Mouse (Mus musculus): ENCODE measurements at regions not wholly inside any gene's neighbourhood (a gene's known extent, or its start where the extent isn't known, plus 50 kb on each side); places are given as distances from the start of the nearest gene placed in this dataset.

DNA sequence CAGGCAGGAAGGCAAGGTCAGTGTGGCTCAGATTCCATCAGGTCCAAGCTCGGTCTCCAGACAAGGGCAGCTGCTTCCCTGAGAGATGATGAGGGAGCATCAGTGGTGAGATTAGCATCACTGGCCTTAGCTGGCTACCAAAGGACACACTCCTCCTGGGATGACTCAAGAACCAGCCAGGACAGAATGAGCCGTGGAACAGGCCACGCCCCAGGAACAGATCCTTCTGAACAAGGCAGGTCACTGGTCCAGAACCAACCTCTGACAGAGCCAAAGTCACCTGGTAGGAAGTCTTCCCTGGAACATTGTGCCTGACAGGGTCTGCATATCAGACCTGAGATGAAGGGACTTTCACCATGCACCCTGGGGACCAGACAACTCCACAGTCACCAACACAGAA lies 152.0 kb downstream of the Tomm20 start:
- no peak overlapping the region for H3K27ac ChIP-seq (ENCODE audit: low read length)
- H3K4me1 ChIP-seq (ENCODE audit: control insufficient read depth, insufficient read depth, low read length): peaks cover 7% of the 10 kb centered on the region
- no peak for ATAC-seq (ENCODE audit: insufficient read depth, low FRiP score)
- no peaks in the 10 kb centered on the region for H3K9me3 ChIP-seq (replicated peaks; ENCODE audit: control insufficient read depth, low read length)
- no peaks in the 10 kb centered on the region for H3K36me3 ChIP-seq (ENCODE audit: control insufficient read depth, insufficient read depth, low read length)
- H3K27me3 ChIP-seq (ENCODE audit: control insufficient read depth, insufficient read depth, low read length): no peaks in the 10 kb centered on the region
- H3K4me2 ChIP-seq (ENCODE audit: low read depth, low read length): no peak overlapping the region
- no peak overlapping the region for H3K9ac ChIP-seq (ENCODE audit: low read length)
- H3K4me3 ChIP-seq (replicated peaks; ENCODE audit: low read length): no peak overlapping the region
- 75% methylated on average over 3 of the region's 3 CpGs for WGBS

- 58% methylated on average over 4 of the region's 4 CpGs for WGBS
- no peak overlapping the region for H3K4me2 ChIP-seq (ENCODE audit: low read depth, low read length)
- peaks cover 11% of the 10 kb centered on the region for H3K4me1 ChIP-seq (ENCODE audit: control insufficient read depth, insufficient read depth, low read length)
- H3K27ac ChIP-seq (ENCODE audit: low read length): no peak overlapping the region
- H3K36me3 ChIP-seq (ENCODE audit: control insufficient read depth, insufficient read depth, low read length): no peaks in the 10 kb centered on the region
- no peak for ATAC-seq (ENCODE audit: insufficient read depth, low FRiP score)
- no peak overlapping the region for H3K9ac ChIP-seq (ENCODE audit: low read length)
- H3K4me3 ChIP-seq (replicated peaks; ENCODE audit: low read length): no peak overlapping the region
- H3K9me3 ChIP-seq (replicated peaks; ENCODE audit: control insufficient read depth, low read length): no peaks in the 10 kb centered on the region; the same call in 1 of the 2 replicates
- H3K27me3 ChIP-seq (ENCODE audit: control insufficient read depth, insufficient read depth, low read length): no peaks in the 10 kb centered on the region
Observed at GRCm38 (mm10) chr8:126791069-126791468, 154.6 kb downstream of the Tomm20 start.

- Histone ChIP-seq H3K9ac (ENCODE audit: low read length) (no peak overlapping the region), H3K4me2 (ENCODE audit: low read depth, low read length) (no peak overlapping the region), H3K27ac (ENCODE audit: low read length) (no peak overlapping the region), H3K4me3 (replicated peaks; ENCODE audit: low read length) (no peak overlapping the region), H3K27me3 (ENCODE audit: control insufficient read depth, insufficient read depth, low read length) (no peaks in the 10 kb centered on the region), H3K9me3 (replicated peaks; ENCODE audit: control insufficient read depth, low read length) (no peaks in the 10 kb centered on the region; the same call in 1 of the 2 replicates), H3K36me3 (ENCODE audit: control insufficient read depth, insufficient read depth, low read length) (no peaks in the 10 kb centered on the region), H3K4me1 (ENCODE audit: control insufficient read depth, insufficient read depth, low read length) (peaks cover 11% of the 10 kb centered on the region)
- WGBS: 92% methylated on average over 9 of the region's 9 CpGs
- no peak for ATAC-seq (ENCODE audit: insufficient read depth, low FRiP score)
Observed at GRCm38 (mm10) chr8:126790214-126790613, 155.4 kb downstream of the Tomm20 start.

DNA sequence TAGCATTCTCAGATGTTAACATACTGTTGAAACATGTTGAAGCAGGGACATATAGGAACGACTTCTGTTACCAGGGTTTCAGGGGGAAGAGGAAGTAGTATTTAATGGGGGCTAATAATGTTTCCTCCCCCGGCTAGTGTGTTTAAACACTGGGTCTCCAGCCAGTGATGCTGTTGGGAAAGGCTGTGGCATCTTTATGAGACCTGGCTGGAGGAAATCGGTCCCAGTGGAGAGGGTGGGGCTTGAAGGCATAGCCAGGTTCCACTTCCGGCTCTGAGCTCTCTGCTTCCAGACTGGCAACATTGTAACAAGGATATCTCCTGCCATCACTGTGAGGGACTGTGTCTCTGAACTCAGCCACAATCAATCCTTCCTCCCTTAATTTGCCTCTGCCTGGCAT lies 156.6 kb downstream of the Tomm20 start:
- Histone ChIP-seq H3K36me3 (ENCODE audit: control insufficient read depth, insufficient read depth, low read length) (no peaks in the 10 kb centered on the region), H3K4me3 (replicated peaks; ENCODE audit: low read length) (no peak overlapping the region), H3K4me2 (ENCODE audit: low read depth, low read length) (no peak overlapping the region), H3K27me3 (ENCODE audit: control insufficient read depth, insufficient read depth, low read length) (no peaks in the 10 kb centered on the region), H3K4me1 (ENCODE audit: control insufficient read depth, insufficient read depth, low read length) (peaks cover 11% of the 10 kb centered on the region), H3K9ac (ENCODE audit: low read length) (no peak overlapping the region), H3K9me3 (replicated peaks; ENCODE audit: control insufficient read depth, low read length) (no peaks in the 10 kb centered on the region; the same call in 1 of the 2 replicates), H3K27ac (ENCODE audit: low read length) (peak overlapping the region; percentile 44)
- WGBS: 26% methylated on average over 4 of the region's 4 CpGs
- no peak for ATAC-seq (ENCODE audit: insufficient read depth, low FRiP score)

- Histone ChIP-seq H3K9me3 (replicated peaks; ENCODE audit: control insufficient read depth, low read length) (no peaks in the 10 kb centered on the region; the same call in 1 of the 2 replicates), H3K4me2 (ENCODE audit: low read depth, low read length) (no peak overlapping the region), H3K4me3 (replicated peaks; ENCODE audit: low read length) (no peak overlapping the region), H3K27me3 (ENCODE audit: control insufficient read depth, insufficient read depth, low read length) (no peaks in the 10 kb centered on the region), H3K36me3 (ENCODE audit: control insufficient read depth, insufficient read depth, low read length) (no peaks in the 10 kb centered on the region), H3K4me1 (ENCODE audit: control insufficient read depth, insufficient read depth, low read length) (peaks cover 11% of the 10 kb centered on the region), H3K9ac (ENCODE audit: low read length) (no peak overlapping the region), H3K27ac (ENCODE audit: low read length) (peak overlapping the region; percentile 44; the same call in 1 of the 2 replicates)
- no peak for ATAC-seq (ENCODE audit: insufficient read depth, low FRiP score)
- WGBS: 18% methylated on average over 4 of the region's 4 CpGs
Observed at GRCm38 (mm10) chr8:126788669-126789068, 157.0 kb downstream of the Tomm20 start.

DNA sequence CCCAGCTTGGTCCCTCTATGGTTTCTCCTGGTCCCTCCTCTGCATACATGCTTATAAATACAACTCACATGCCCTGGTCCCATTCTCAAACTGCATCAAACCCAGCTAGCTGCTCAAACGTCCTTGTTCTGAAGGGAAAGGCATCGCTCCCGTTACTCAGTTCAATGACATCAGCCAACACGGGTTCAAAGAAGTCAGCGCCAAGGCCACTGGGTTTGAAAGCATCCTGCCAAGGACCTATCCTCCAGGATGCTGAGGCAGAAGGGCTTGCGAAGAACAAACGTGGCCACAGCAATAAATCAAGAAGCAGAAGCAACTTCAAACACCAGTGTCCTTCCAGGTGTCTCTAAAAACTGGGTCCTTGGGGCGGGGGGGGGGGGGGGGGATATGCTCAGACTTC lies 158.2 kb downstream of the Tomm20 start:
- Histone ChIP-seq H3K27me3 (ENCODE audit: control insufficient read depth, insufficient read depth, low read length) (no peaks in the 10 kb centered on the region), H3K9me3 (replicated peaks; ENCODE audit: control insufficient read depth, low read length) (no peaks in the 10 kb centered on the region; the same call in 1 of the 2 replicates), H3K4me2 (ENCODE audit: low read depth, low read length) (no peak overlapping the region), H3K4me1 (ENCODE audit: control insufficient read depth, insufficient read depth, low read length) (peaks cover 11% of the 10 kb centered on the region), H3K9ac (ENCODE audit: low read length) (no peak overlapping the region), H3K36me3 (ENCODE audit: control insufficient read depth, insufficient read depth, low read length) (no peaks in the 10 kb centered on the region), H3K4me3 (replicated peaks; ENCODE audit: low read length) (no peak overlapping the region), H3K27ac (ENCODE audit: low read length) (no peak overlapping the region)
- 69% methylated on average over 8 of the region's 8 CpGs for WGBS
- ATAC-seq (ENCODE audit: insufficient read depth, low FRiP score): no peak

DNA sequence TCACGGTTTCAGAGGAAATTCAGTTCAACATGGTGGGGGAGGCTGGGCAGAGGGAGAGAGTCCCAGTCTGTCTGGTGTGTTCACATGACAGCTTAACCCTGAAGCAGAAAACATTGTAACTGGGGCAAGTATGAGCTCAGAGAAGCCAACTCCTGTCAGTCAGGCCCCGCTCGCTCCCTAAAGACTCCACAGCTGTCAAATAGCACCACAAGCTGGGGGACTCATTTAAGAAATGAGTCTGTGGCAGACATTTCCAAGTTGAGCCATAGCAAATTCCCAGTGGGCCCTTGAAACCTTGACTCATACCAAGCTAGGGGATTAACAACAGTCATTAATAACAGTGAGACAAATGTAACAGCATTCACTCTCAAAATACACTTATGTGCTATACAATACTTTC lies 160.4 kb downstream of the Tomm20 start:
- no peak overlapping the region for H3K27ac ChIP-seq (ENCODE audit: low read length)
- peaks cover 11% of the 10 kb centered on the region for H3K4me1 ChIP-seq (ENCODE audit: control insufficient read depth, insufficient read depth, low read length)
- H3K27me3 ChIP-seq (ENCODE audit: control insufficient read depth, insufficient read depth, low read length): no peaks in the 10 kb centered on the region
- no peaks in the 10 kb centered on the region for H3K36me3 ChIP-seq (ENCODE audit: control insufficient read depth, insufficient read depth, low read length)
- no peaks in the 10 kb centered on the region; the same call in 1 of the 2 replicates for H3K9me3 ChIP-seq (replicated peaks; ENCODE audit: control insufficient read depth, low read length)
- no peak overlapping the region for H3K4me2 ChIP-seq (ENCODE audit: low read depth, low read length)
- 84% methylated on average over 3 of the region's 3 CpGs for whole genome bisulfite sequencing
- no peak overlapping the region for H3K9ac ChIP-seq (ENCODE audit: low read length)
- no peak for ATAC-seq (ENCODE audit: insufficient read depth, low FRiP score)
- H3K4me3 ChIP-seq (replicated peaks; ENCODE audit: low read length): no peak overlapping the region

DNA sequence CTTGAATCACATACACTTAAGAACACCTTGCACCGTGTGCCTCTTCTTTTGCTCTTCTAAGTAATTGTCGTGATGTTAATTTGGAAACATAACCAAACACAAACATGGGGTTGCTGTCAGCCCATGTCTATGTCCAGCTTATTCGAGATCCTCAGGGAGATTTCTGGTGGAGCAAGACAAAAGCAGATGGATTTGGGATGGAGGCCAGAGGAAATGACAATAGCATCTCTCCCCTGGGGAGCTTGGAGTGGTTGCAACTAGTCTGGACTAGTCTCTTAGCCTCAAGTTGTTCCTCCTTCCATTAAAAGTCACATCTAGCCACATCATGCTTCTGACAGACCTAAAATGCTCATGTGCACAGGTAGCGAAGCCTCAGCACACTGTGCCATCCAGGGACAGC lies 161.0 kb downstream of the Tomm20 start:
- Histone ChIP-seq H3K27me3 (ENCODE audit: control insufficient read depth, insufficient read depth, low read length) (no peaks in the 10 kb centered on the region), H3K4me1 (ENCODE audit: control insufficient read depth, insufficient read depth, low read length) (peaks cover 11% of the 10 kb centered on the region), H3K4me3 (replicated peaks; ENCODE audit: low read length) (no peak overlapping the region), H3K36me3 (ENCODE audit: control insufficient read depth, insufficient read depth, low read length) (no peaks in the 10 kb centered on the region), H3K9ac (ENCODE audit: low read length) (no peak overlapping the region), H3K9me3 (replicated peaks; ENCODE audit: control insufficient read depth, low read length) (no peaks in the 10 kb centered on the region; the same call in 1 of the 2 replicates), H3K27ac (ENCODE audit: low read length) (no peak overlapping the region), H3K4me2 (ENCODE audit: low read depth, low read length) (no peak overlapping the region)
- 88% methylated on average over 4 of the region's 4 CpGs for WGBS
- ATAC-seq (ENCODE audit: insufficient read depth, low FRiP score): no peak

DNA sequence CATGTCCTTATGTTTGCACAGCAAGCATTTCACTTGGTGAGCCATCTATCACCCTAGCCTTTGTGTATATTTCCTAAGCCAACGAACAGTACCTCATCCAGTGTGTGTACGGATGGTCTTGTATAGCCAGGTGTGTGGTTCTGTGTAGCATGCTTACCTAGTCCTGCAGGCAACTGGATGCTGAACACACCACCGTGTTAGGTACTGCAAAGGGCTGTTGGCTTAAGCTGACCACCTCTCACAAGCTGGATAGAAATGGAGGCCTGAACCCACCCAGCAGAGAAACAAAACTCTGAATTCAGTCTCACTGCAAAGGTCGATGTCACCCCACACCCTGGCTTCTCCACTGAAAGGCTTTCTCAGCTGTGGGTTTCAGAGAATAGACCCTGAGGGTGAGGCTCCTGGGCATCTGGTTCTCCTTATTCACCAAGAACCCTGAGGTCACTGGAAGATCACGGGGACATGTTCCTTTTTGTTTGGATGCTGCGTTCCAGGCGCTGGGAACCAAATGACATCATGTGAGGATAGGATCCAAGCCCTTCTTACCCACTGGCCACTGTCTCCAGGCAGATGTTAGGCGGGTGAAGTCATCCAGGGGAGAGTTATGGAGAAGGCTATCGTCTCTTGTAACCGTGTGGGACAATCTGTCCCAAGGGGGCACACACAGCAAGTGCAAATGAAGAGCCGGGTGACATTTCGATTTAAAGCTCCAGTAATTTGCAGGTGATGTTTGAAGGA lies 161.8 kb downstream of the Tomm20 start:
- no peak for ATAC-seq (ENCODE audit: insufficient read depth, low FRiP score)
- Histone ChIP-seq H3K9ac (ENCODE audit: low read length) (no peak overlapping the region), H3K4me1 (ENCODE audit: control insufficient read depth, insufficient read depth, low read length) (0 out of 2 replicates have a peak, but pooled peaks cover 6% of the 10 kb centered on the region), H3K9me3 (replicated peaks; ENCODE audit: control insufficient read depth, low read length) (no peaks in the 10 kb centered on the region; the same call in 1 of the 2 replicates), H3K27me3 (ENCODE audit: control insufficient read depth, insufficient read depth, low read length) (no peaks in the 10 kb centered on the region), H3K4me3 (replicated peaks; ENCODE audit: low read length) (no peak overlapping the region), H3K27ac (ENCODE audit: low read length) (no peak overlapping the region), H3K36me3 (ENCODE audit: control insufficient read depth, insufficient read depth, low read length) (no peaks in the 10 kb centered on the region), H3K4me2 (ENCODE audit: low read depth, low read length) (no peak overlapping the region)
- WGBS: 73% methylated on average over 12 of the region's 12 CpGs
